ENCODE assay signal across 10 mouse cellular contexts in the genomic region with DNA sequence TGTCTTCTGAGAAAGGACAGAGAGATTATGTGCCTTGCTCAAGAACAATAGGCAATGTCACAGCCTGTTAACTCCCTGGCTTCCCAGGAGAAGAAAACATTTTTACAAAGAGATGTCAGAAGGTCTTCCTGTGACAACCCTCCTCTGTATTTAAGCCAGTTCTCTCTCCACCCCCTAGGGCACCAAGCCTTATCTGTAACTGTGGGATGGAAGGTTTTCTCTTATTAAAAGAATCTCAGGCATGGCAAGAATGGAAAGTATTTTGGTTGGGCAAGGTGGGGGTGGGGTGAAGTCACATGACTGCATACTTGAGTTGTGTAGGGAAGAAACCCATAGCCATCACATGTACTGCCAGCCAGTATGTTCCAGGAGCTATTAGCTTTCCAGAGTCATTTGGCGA.
DNase-seq lines count a peak whose midpoint lies in the region; ATAC-seq and TF ChIP-seq lines count a peak whose summit lies in the region.
"Had no signal": no experiment of that assay in that cellular context is flagged by ENCODE, and none has a peak within 500 bp of the region (broad histone marks: within the 10 kb centered on the region; RNA-seq: fewer than 3 reads in every experiment).

No protein-coding gene starts in this region.

- DNase-seq in R1 (ENCODE audit: low read depth, low spot score) = peak; percentile 94
- no peak for DNase-seq in left cerebral cortex, postnatal 14 days (ENCODE audit: low spot score in 2 of 2)
- no peak for DNase-seq in urinary bladder, adult 2 months (ENCODE audit: low spot score)
- DNase-seq: lung, embryonic 14.5 days; thymus, adult 2 months had no signal

- H3K27me3 ChIP-seq in kidney, embryonic 15.5 days = no peaks in the 10 kb centered on the region
- no peaks in the 10 kb centered on the region for H3K27me3 ChIP-seq in kidney, embryonic 14.5 days (ENCODE audit: control insufficient read depth, insufficient read depth, low read length)
- no peaks in the 10 kb centered on the region for H3K27me3 ChIP-seq in ES-Bruce4 (ENCODE audit: control insufficient read depth, insufficient read depth, low read length, poor library complexity, severe bottlenecking)
- no peaks in the 10 kb centered on the region for H3K27me3 ChIP-seq in hindbrain, embryonic 16.5 days (replicated peaks; ENCODE audit: control insufficient read depth, insufficient read depth, low read length)

- TF ChIP-seq EP300 in ES-Bruce4 (IDR thresholded peaks at IDR 0.05; ENCODE audit: insufficient read depth, low read depth, low read length) = no peak

- peaks cover 17% of the 10 kb centered on the region for H3K4me1 ChIP-seq in kidney, embryonic 15.5 days
- H3K4me1 ChIP-seq in kidney, embryonic 14.5 days (ENCODE audit: control insufficient read depth, insufficient read depth, low read length) = 0 out of 2 replicates have a peak, but pooled peaks cover 7% of the 10 kb centered on the region
- H3K4me1 ChIP-seq in ES-Bruce4 (ENCODE audit: control insufficient read depth, insufficient read depth, low read length) = peaks cover 3% of the 10 kb centered on the region
- peaks cover 8% of the 10 kb centered on the region for H3K4me1 ChIP-seq in hindbrain, embryonic 16.5 days (ENCODE audit: control insufficient read depth, insufficient read depth, low read depth, low read length)

- peak overlapping the region; percentile 51; the same call in 1 of the 2 replicates for H3K27ac ChIP-seq in kidney, embryonic 15.5 days
- no peak overlapping the region for H3K27ac ChIP-seq in kidney, embryonic 14.5 days (ENCODE audit: low read depth, low read length)
- peak overlapping the region; percentile 17; the same call in 1 of the 2 replicates for H3K27ac ChIP-seq in ES-Bruce4 (ENCODE audit: insufficient read depth, low read length)
- H3K27ac ChIP-seq in hindbrain, embryonic 16.5 days (ENCODE audit: low read depth, low read length) = 0 out of 2 replicates have a peak overlapping the region, but pooled peaks have one; percentile 17
- H3K27ac ChIP-seq: heart, adult 2 months had no signal

- peak; percentile 46; the same call in 1 of the 2 replicates for ATAC-seq in kidney, embryonic 15.5 days (replicated peaks; ENCODE audit: low FRiP score)
- no peak for ATAC-seq in kidney, embryonic 14.5 days (ENCODE audit: low FRiP score, low TSS enrichment)
- no peak for ATAC-seq in hindbrain, embryonic 16.5 days

- 79% methylated on average over 1 of the region's 1 CpGs for WGBS in kidney, embryonic 15.5 days
- 81% methylated on average over 1 of the region's 1 CpGs for WGBS in kidney, embryonic 14.5 days
- 75% methylated on average over 1 of the region's 1 CpGs for WGBS in hindbrain, embryonic 16.5 days

- no peak for TF ChIP-seq POLR2A in ES-Bruce4 (IDR thresholded peaks at IDR 0.05; ENCODE audit: insufficient read depth, low read length)

- no peak for TF ChIP-seq CTCF in ES-Bruce4 (IDR thresholded peaks at IDR 0.05; ENCODE audit: low read depth, low read length)

- no peaks in the 10 kb centered on the region for H3K9me3 ChIP-seq in kidney, embryonic 15.5 days (replicated peaks)
- no peaks in the 10 kb centered on the region for H3K9me3 ChIP-seq in kidney, embryonic 14.5 days (ENCODE audit: control insufficient read depth, low read length)
- H3K9me3 ChIP-seq in ES-Bruce4 (replicated peaks; ENCODE audit: control insufficient read depth, insufficient read depth, low read length, poor library complexity, severe bottlenecking) = no peaks in the 10 kb centered on the region
- H3K9me3 ChIP-seq in hindbrain, embryonic 16.5 days (ENCODE audit: control insufficient read depth, low read length) = no peaks in the 10 kb centered on the region

- H3K9ac ChIP-seq in kidney, embryonic 15.5 days = no peak overlapping the region
- no peak overlapping the region for H3K9ac ChIP-seq in kidney, embryonic 14.5 days (ENCODE audit: low read depth, low read length)
- H3K9ac ChIP-seq in ES-Bruce4 (ENCODE audit: low read depth, poor library complexity, severe bottlenecking) = no peak overlapping the region
- H3K9ac ChIP-seq in hindbrain, embryonic 16.5 days (ENCODE audit: low read depth, low read length) = no peak overlapping the region
- H3K9ac ChIP-seq: lung, embryonic 14.5 days had no signal

- no peak overlapping the region for H3K4me3 ChIP-seq in kidney, embryonic 15.5 days (replicated peaks)
- no peak overlapping the region for H3K4me3 ChIP-seq in kidney, embryonic 14.5 days (ENCODE audit: low read length)
- H3K4me3 ChIP-seq in ES-Bruce4 (ENCODE audit: low read depth, low read length) = no peak overlapping the region
- H3K4me3 ChIP-seq in hindbrain, embryonic 16.5 days (ENCODE audit: low read length) = no peak overlapping the region
- H3K4me3 ChIP-seq: heart, adult 2 months had no signal

- intact Hi-C loops in left cerebral cortex, postnatal 14 days (cut with DNase I) = no loop called here

- H3K4me2 ChIP-seq in kidney, embryonic 15.5 days = no peak overlapping the region
- H3K4me2 ChIP-seq in kidney, embryonic 14.5 days (replicated peaks; ENCODE audit: low read depth, low read length) = no peak overlapping the region
- H3K4me2 ChIP-seq in hindbrain, embryonic 16.5 days (ENCODE audit: low read length) = no peak overlapping the region
- H3K4me2 ChIP-seq: lung, embryonic 14.5 days had no signal

- H3K36me3 ChIP-seq in kidney, embryonic 15.5 days = no peaks in the 10 kb centered on the region
- no peaks in the 10 kb centered on the region for H3K36me3 ChIP-seq in kidney, embryonic 14.5 days (ENCODE audit: control insufficient read depth, insufficient read depth, low read length)
- H3K36me3 ChIP-seq in ES-Bruce4 (ENCODE audit: control insufficient read depth, insufficient read depth, low read length, poor library complexity, severe bottlenecking) = no peaks in the 10 kb centered on the region
- H3K36me3 ChIP-seq in hindbrain, embryonic 16.5 days (ENCODE audit: control insufficient read depth, insufficient read depth, low read length) = no peaks in the 10 kb centered on the region
